Mouse (Mus musculus) olfactory bulb, adult 2 months (tissue): ENCODE results near the gene Ptprg.

Experiments
- CTCF ChIP-seq: fragments of 200-500 bp; IDR thresholded peaks from 2 replicates; pipeline ENCODE4 v1.5.1; 2012; ENCODE audit warnings: low read depth, mild to moderate bottlenecking, low read length, moderate library complexity; ENCODE audit not compliant: insufficient read depth
- POLR2A ChIP-seq: fragments of 200-500 bp; IDR thresholded peaks from 2 replicates; pipeline ENCODE4 v1.6.1; 2012; ENCODE audit warnings: mild to moderate bottlenecking, low read depth, low read length, moderate library complexity; ENCODE audit not compliant: insufficient read depth

- TF ChIP-seq POLR2A: no peak
- no peak for TF ChIP-seq CTCF
Observed at GRCm38 (mm10) chr14:11941989-11942514, 388.7 kb downstream of the Ptprg start.
